Mouse (Mus musculus) limb, embryonic 10.5 days (tissue): ENCODE results near the gene Ddx10. TPM values are rescaled to one million over a fixed set of nuclear protein-coding genes. Genes with fewer than 3 reads are reported as not detected.

Experiments
- DNase-seq: peaks from one replicate; pipeline ENCODE4 v3.0.0-alpha.2; 2017; ENCODE audit warnings: low spot score
- H3K27ac ChIP-seq: fragments of 300-500 bp; sonication (generic); 2 replicates; pipeline ENCODE4 v1.5.1; 2016; ENCODE audit warnings: mild to moderate bottlenecking
- H3K27me3 ChIP-seq: fragments of 300-500 bp; sonication (generic); 2 replicates; pipeline ENCODE4 v1.6.1; 2016; ENCODE audit warnings: low read depth, mild to moderate bottlenecking; ENCODE audit not compliant: poor library complexity, severe bottlenecking
- H3K36me3 ChIP-seq: fragments of 300-500 bp; sonication (generic); 2 replicates; pipeline ENCODE4 v1.6.1; 2016; ENCODE audit warnings: mild to moderate bottlenecking, moderate library complexity
- H3K4me1 ChIP-seq: fragments of 300-500 bp; sonication (generic); 2 replicates; pipeline ENCODE4 v1.6.1; 2016
- H3K4me3 ChIP-seq: fragments of 300-500 bp; sonication (generic); 2 replicates; pipeline ENCODE4 v1.5.1; 2016; ENCODE audit warnings: mild to moderate bottlenecking, moderate library complexity
- H3K9me3 ChIP-seq: fragments of 300-500 bp; sonication (generic); replicated peaks from 2 replicates; pipeline ENCODE4 v1.6.1; 2016; ENCODE audit warnings: mild to moderate bottlenecking
- WGBS: fragments of 180-500 bp; shearing (Covaris S2); methylation state at CpG from one replicate; pipeline ENCODE4 v1.1.7; 2016; 5-methylcytosine and 5-hydroxymethylcytosine counted together
- polyA plus RNA-seq: library from polyadenylated mRNA; unstranded; fragments of >200 nt; fragmentation: Nextera tagmentation; extraction: Ambion mirVana; gene quantifications from 2 replicates; pipeline ENCODE4 v1.2.1, GENCODE M21; 2016

Ddx10 gene
- polyA plus RNA-seq, 1 experiment from 2014 or later = 29.2 TPM

GRCm38 (mm10) chr9:53065028-53065427 is 182.8 kb downstream of the Ddx10 start:
- Histone ChIP-seq H3K9me3 (no peaks in the 10 kb centered on the region), H3K27ac (no peak overlapping the region), H3K27me3 (no peaks in the 10 kb centered on the region), H3K36me3 (no peaks in the 10 kb centered on the region), H3K4me1 (peaks cover 4% of the 10 kb centered on the region; the same call in 1 of the 2 replicates), H3K4me3 (no peak overlapping the region)
- no peak for DNase-seq
- 84% methylated on average over 2 of the region's 2 CpGs for whole genome bisulfite sequencing

- Histone ChIP-seq H3K4me3 (no peak overlapping the region), H3K36me3 (no peaks in the 10 kb centered on the region), H3K27me3 (no peaks in the 10 kb centered on the region), H3K4me1 (peaks cover 4% of the 10 kb centered on the region; the same call in 1 of the 2 replicates), H3K9me3 (no peaks in the 10 kb centered on the region), H3K27ac (no peak overlapping the region)
- DNase-seq = no peak
- 85% methylated on average over 6 of the region's 6 CpGs for WGBS
Observed at GRCm38 (mm10) chr9:53064531-53064930, 183.3 kb downstream of the Ddx10 start.

- H3K27ac ChIP-seq = no peak overlapping the region
- H3K4me3 ChIP-seq = no peak overlapping the region
- no peaks in the 10 kb centered on the region for H3K4me1 ChIP-seq
- no peaks in the 10 kb centered on the region for H3K36me3 ChIP-seq
- H3K9me3 ChIP-seq = no peaks in the 10 kb centered on the region
- H3K27me3 ChIP-seq = no peaks in the 10 kb centered on the region
- WGBS = 62% methylated on average over 3 of the region's 3 CpGs
- DNase-seq = no peak
Observed at GRCm38 (mm10) chr9:53055306-53055705, 192.5 kb downstream of the Ddx10 start.

Other genes starting within 250 kb of the Ddx10 start
- 0.83 and 1.2 TPM in 2 replicates for gene Exph5, start 53.6 kb upstream of the Ddx10 start, polyA plus RNA-seq
- gene Kdelc2, start 136.0 kb upstream of the Ddx10 start, polyA plus RNA-seq = 9.3 and 10.3 TPM in 2 replicates
- 0.33 and 0.63 TPM in 2 replicates for gene 4930550C14Rik, start 154.3 kb upstream of the Ddx10 start, polyA plus RNA-seq